Mouse (Mus musculus): ENCODE results near the gene Zfand3. TPM values are rescaled to one million over a fixed set of nuclear protein-coding genes. Genes with fewer than 3 reads are reported as not detected.

The Zfand3 gene
- polyA plus RNA-seq, 1 experiment from 2014 or later, result 54.9 TPM

DNA sequence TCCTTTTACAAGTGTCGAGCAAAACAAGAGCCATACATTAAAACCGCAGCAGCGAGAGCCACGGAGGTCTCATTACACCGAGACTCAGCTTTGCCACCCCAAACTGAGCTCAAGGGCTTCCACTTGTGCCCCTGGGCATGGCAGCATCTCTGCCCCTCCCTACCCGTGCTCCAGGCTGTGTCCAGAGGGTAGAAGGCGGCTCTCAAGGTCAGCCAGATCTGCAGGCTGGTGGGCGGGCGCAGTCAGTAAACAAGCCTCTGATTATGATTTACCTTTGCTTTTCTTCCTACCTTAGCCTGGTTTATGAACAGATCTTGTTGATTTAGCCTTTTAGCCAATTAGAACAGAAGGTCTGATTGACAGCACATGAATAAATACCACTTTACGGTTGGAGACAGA is 240.8 kb downstream of the Zfand3 start:
- no peak overlapping the region for H3K4me2 ChIP-seq (replicated peaks)
- ATAC-seq (ENCODE audit: insufficient number of reproducible peaks, low FRiP score, low TSS enrichment, low read depth), result no peak
- 62% methylated on average over 10 of the region's 10 CpGs for WGBS

DNA sequence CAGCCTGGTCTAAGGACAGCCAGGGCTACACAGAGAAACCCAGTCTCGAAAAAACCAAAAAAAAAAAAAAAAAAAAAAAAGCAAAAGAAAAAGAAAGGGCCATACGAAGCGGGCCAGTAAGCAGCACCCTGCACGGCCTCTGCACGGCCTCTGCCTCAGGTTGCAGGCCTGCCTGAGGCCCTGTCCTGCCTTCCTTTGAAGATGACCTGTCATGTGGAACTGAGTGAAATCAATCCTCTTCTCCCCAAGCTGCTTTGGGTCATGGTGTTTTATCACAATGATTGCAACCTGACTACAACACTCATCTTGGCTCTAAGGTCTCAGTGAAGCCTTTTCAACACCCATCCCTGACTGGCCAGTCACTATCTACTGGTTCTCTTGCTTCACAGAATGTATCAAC is 248.5 kb downstream of the Zfand3 start:
- ATAC-seq (ENCODE audit: insufficient number of reproducible peaks, low FRiP score, low TSS enrichment, low read depth), result no peak
- Histone ChIP-seq H3K4me2 (replicated peaks) (no peak overlapping the region), H3K9me3 (replicated peaks) (no peaks in the 10 kb centered on the region), H3K4me1 (no peaks in the 10 kb centered on the region; the same call in 1 of the 2 replicates), H3K27me3 (no peaks in the 10 kb centered on the region), H3K4me3 (replicated peaks) (no peak overlapping the region), H3K9ac (no peak overlapping the region), H3K27ac (replicated peaks) (no peak overlapping the region), H3K36me3 (no peaks in the 10 kb centered on the region)
- WGBS, result 55% methylated on average over 5 of the region's 5 CpGs

More for the DNA sequence above, 240.8 kb downstream of the Zfand3 start:
- H3K27ac ChIP-seq (replicated peaks), result no peak overlapping the region
- no peak overlapping the region for H3K4me3 ChIP-seq (replicated peaks)
- no peaks in the 10 kb centered on the region for H3K27me3 ChIP-seq
- no peaks in the 10 kb centered on the region for H3K9me3 ChIP-seq (replicated peaks)
- no peak overlapping the region for H3K9ac ChIP-seq
- no peaks in the 10 kb centered on the region for H3K36me3 ChIP-seq
- H3K4me1 ChIP-seq, result peaks cover 42% of the 10 kb centered on the region

DNA sequence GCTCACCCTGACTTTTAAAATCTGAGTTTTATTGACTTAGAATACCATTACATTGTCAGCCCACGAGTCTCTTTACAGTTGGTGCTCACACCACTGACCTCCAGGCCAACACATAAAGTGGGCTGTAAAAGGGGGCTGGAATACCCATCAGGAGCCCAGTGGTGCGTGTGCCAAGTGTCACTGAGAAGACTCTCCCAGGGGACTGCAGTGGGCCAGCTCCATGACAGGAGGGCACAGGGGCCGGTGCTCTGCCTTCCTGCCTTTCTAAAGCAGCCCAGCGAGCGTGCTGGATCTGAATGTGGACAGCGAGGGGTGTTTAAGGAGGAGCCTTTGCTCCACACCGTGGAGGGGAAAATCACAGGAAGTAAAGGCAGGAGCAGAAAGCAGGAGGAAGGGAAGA is 249.4 kb downstream of the Zfand3 start:
- WGBS, result 62% methylated on average over 7 of the region's 7 CpGs
- no peak overlapping the region for H3K9ac ChIP-seq
- H3K4me2 ChIP-seq (replicated peaks), result no peak overlapping the region
- peaks cover 5% of the 10 kb centered on the region for H3K4me1 ChIP-seq
- H3K27ac ChIP-seq (replicated peaks), result no peak overlapping the region
- no peak overlapping the region for H3K4me3 ChIP-seq (replicated peaks)
- no peaks in the 10 kb centered on the region for H3K36me3 ChIP-seq
- H3K27me3 ChIP-seq, result no peaks in the 10 kb centered on the region
- ATAC-seq (ENCODE audit: insufficient number of reproducible peaks, low FRiP score, low TSS enrichment, low read depth), result no peak
- H3K9me3 ChIP-seq (replicated peaks), result no peaks in the 10 kb centered on the region

DNA sequence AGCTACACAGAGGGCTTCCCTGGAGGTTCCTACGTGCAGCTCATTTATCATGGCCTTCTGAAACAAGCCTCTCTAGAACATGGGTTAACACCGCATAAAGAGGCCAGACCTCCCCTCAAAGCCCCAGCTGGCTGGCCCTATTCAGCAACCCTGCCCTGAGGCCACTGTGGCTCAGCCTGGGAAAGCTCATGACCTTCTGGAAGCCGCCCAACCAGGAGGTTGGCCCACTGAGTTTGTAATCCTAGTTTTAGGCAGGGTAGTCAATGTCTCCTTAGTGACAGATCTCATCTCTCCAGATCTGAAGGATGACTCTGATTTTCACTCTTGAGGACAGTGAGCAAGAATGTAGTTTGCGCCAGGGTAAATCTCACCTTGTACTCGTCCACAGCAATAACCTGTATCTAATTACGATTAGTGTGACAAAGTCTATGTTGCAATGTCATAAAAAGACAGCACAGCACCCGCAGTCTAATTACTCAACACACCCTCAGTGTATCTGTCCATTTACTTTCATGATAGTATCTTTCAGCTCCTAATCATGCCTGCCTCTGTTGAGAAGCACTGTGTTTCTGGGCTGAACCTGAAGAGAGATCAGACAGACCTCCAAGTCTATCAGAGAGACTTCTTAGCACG is 251.5 kb downstream of the Zfand3 start:
- Histone ChIP-seq H3K4me1 (peaks cover 22% of the 10 kb centered on the region), H3K36me3 (no peaks in the 10 kb centered on the region)
- 72% methylated on average over 8 of the region's 8 CpGs for WGBS

DNA sequence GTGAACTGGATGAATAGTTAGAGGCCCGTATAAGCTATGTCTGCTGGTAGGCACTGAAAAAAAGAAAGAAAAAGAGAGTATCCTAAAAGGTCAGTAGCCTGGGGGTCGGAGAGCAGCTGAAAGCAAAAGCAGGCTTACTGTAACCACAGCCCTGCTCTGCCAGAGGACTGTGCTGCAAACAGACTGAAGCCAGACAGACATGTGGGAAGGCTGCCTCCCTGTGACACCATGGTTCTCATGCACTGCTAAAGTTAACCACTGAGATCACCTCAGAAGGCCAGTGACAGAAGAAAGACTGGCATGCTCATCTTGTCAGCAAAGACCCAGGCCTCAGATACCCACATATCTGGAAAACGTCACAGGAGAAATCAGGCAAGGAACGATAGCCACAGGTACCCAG is 253.9 kb downstream of the Zfand3 start:
- 61% methylated on average over 4 of the region's 4 CpGs for WGBS
- H3K4me3 ChIP-seq (replicated peaks), result no peak overlapping the region
- no peaks in the 10 kb centered on the region for H3K36me3 ChIP-seq
- H3K9me3 ChIP-seq (replicated peaks), result no peaks in the 10 kb centered on the region
- no peak for ATAC-seq (ENCODE audit: insufficient number of reproducible peaks, low FRiP score, low TSS enrichment, low read depth)
- H3K27ac ChIP-seq (replicated peaks), result no peak overlapping the region
- peaks cover 32% of the 10 kb centered on the region for H3K4me1 ChIP-seq
- no peaks in the 10 kb centered on the region for H3K27me3 ChIP-seq
- no peak overlapping the region for H3K4me2 ChIP-seq (replicated peaks)
- no peak overlapping the region for H3K9ac ChIP-seq

More for the DNA sequence above, 251.5 kb downstream of the Zfand3 start:
- no peak for ATAC-seq (ENCODE audit: insufficient number of reproducible peaks, low FRiP score, low TSS enrichment, low read depth)
- Histone ChIP-seq H3K4me3 (replicated peaks) (no peak overlapping the region), H3K27ac (replicated peaks) (no peak overlapping the region), H3K27me3 (no peaks in the 10 kb centered on the region), H3K9me3 (replicated peaks) (no peaks in the 10 kb centered on the region), H3K9ac (no peak overlapping the region), H3K4me2 (replicated peaks) (no peak overlapping the region)

DNA sequence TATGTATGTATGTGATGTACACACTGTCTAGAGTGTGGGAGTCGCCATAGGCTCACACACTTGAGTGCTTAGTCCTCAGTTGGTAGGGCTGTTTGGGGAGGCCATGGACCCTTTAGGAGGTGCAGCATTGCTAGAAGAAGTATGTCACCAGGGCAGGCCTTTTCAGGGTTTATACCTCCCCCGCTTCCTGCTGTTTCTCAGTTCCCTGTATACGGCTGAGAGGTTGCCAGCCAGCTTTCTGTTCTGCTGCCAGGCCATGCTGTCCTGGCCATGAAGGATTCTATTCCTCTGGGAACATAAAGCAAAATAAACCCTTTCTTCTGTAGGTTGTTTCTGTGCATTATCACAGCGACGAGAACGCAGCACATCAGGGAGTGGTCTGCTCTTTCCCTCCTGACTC is 255.4 kb downstream of the Zfand3 start:
- no peak for ATAC-seq (ENCODE audit: insufficient number of reproducible peaks, low FRiP score, low TSS enrichment, low read depth)
- WGBS, result 80% methylated on average over 6 of the region's 6 CpGs
- Histone ChIP-seq H3K4me3 (replicated peaks) (no peak overlapping the region), H3K9ac (no peak overlapping the region), H3K27me3 (no peaks in the 10 kb centered on the region), H3K36me3 (no peaks in the 10 kb centered on the region), H3K27ac (replicated peaks) (no peak overlapping the region), H3K4me1 (peaks cover 32% of the 10 kb centered on the region), H3K4me2 (replicated peaks) (no peak overlapping the region), H3K9me3 (replicated peaks) (no peaks in the 10 kb centered on the region)

Other genes with a start within 250 kb of the Zfand3 start
- gene Mdga1, start 34.6 kb upstream of the Zfand3 start, polyA plus RNA-seq (2015; fragmentation: Nextera tagmentation; extraction: Ambion mirVana), result 3.8 and 5.4 TPM in 2 replicates